Mouse (Mus musculus): ENCODE measurements around the gene Kel. TPM values are rescaled to one million over a fixed set of nuclear protein-coding genes. Genes with fewer than 3 reads are reported as not detected.

The Kel gene
- polyA plus RNA-seq (2015; fragmentation: Illumina TruSeq; extraction: RNeasy Lipid Tissue Mini Kit (QIAGEN cat#74804); ENCODE audit: insufficient read depth, low replicate concordance), result 35.3 TPM

GRCm38 (mm10) chr6:41704123-41704522 is at the start of gene Kel:
Gene Kel (minus strand): TSS chr6:41704339.

GRCm38 (mm10) chr6:41684131-41684530 is 20.0 kb downstream of the Kel start, which contains the start of gene Llcfc1:
Gene Llcfc1 (plus strand): TSS chr6:41684431.

GRCm38 (mm10) chr6:41680669-41681068 is 23.5 kb downstream of the Kel start, which contains the start of gene Trpv5:
Gene Trpv5 (minus strand): TSS chr6:41680769.

Other genes starting within 250 kb of the Kel start
- gene Prss1, start 245.4 kb downstream of the Kel start, polyA plus RNA-seq (2015; fragmentation: Illumina TruSeq; extraction: RNeasy Lipid Tissue Mini Kit (QIAGEN cat#74804); ENCODE audit: insufficient read depth, low replicate concordance), result not detected
- gene Prss2, start 182.6 kb downstream of the Kel start, polyA plus RNA-seq (2015; fragmentation: Illumina TruSeq; extraction: RNeasy Lipid Tissue Mini Kit (QIAGEN cat#74804); ENCODE audit: insufficient read depth, low replicate concordance), result 8.4 TPM
- 2.0 TPM for gene Ephb6, start 98.9 kb downstream of the Kel start, polyA plus RNA-seq (2015; fragmentation: Illumina TruSeq; extraction: RNeasy Lipid Tissue Mini Kit (QIAGEN cat#74804); ENCODE audit: insufficient read depth, low replicate concordance)
- not detected for gene Trpv6, start 67.9 kb downstream of the Kel start, polyA plus RNA-seq (2015; fragmentation: Illumina TruSeq; extraction: RNeasy Lipid Tissue Mini Kit (QIAGEN cat#74804); ENCODE audit: insufficient read depth, low replicate concordance)
- gene Trpv5, start 23.6 kb downstream of the Kel start, polyA plus RNA-seq (2015; fragmentation: Illumina TruSeq; extraction: RNeasy Lipid Tissue Mini Kit (QIAGEN cat#74804); ENCODE audit: insufficient read depth, low replicate concordance), result not detected
- not detected for gene Llcfc1, start 19.9 kb downstream of the Kel start, polyA plus RNA-seq (2015; fragmentation: Illumina TruSeq; extraction: RNeasy Lipid Tissue Mini Kit (QIAGEN cat#74804); ENCODE audit: insufficient read depth, low replicate concordance)
- not detected for gene Olfr459, start 70.8 kb upstream of the Kel start, polyA plus RNA-seq (2015; fragmentation: Illumina TruSeq; extraction: RNeasy Lipid Tissue Mini Kit (QIAGEN cat#74804); ENCODE audit: insufficient read depth, low replicate concordance)
- gene Pip, start 143.2 kb upstream of the Kel start, polyA plus RNA-seq (2015; fragmentation: Illumina TruSeq; extraction: RNeasy Lipid Tissue Mini Kit (QIAGEN cat#74804); ENCODE audit: insufficient read depth, low replicate concordance), result not detected
- not detected for gene Sval2, start 148.7 kb upstream of the Kel start, polyA plus RNA-seq (2015; fragmentation: Illumina TruSeq; extraction: RNeasy Lipid Tissue Mini Kit (QIAGEN cat#74804); ENCODE audit: insufficient read depth, low replicate concordance)
- not detected for gene Sval1, start 247.3 kb upstream of the Kel start, polyA plus RNA-seq (2015; fragmentation: Illumina TruSeq; extraction: RNeasy Lipid Tissue Mini Kit (QIAGEN cat#74804); ENCODE audit: insufficient read depth, low replicate concordance)